Mouse (Mus musculus): ENCODE results near the gene Gja5.

Gja5 gene

DNA sequence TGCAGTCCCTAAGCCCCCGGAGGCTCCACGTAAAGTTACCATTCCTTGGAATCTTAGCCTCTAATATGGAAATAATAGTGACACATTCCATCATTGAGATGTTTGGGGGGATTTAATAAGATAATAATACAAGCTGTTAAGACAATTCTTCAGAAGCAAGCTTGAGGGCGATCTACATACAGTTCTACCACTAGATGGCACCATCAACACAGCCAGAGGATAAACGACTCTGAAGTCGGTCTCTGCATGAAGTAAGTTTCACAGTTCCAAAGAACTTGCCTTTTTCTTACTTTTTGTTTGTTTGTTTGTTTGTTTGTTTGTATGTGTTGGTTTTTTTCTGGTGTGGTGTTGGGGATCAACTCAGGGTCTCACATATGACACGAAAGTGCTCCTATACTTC is 31.7 kb downstream of the Gja5 start:
- peak; percentile 85 for DNase-seq (ENCODE audit: low read depth)

- DNase-seq (ENCODE audit: low read depth) = no peak
Measured at GRCm38 (mm10) chr3:96937606-96938005, 33.1 kb downstream of the Gja5 start.

DNA sequence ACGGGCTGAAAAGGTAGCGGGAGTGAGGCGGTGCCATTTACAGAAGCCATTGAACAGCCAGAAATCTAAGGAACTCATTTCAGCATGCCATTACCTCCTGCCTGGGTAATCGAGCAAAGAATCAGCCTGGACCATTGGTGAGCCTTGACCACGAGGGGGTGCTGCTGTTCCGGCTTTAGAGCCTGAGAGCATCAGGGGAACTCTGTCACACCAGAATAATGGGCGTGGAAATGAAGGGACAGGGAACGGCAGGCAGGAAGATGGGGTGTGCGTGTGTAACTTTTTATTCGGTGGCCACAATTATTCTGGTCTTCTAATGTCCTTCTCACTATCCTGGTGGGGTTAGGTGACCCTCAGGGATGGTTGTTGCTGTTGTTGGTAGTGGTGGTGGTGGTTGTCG is 34.2 kb downstream of the Gja5 start:
- DNase-seq (ENCODE audit: low read depth) = peak; percentile 81

DNA sequence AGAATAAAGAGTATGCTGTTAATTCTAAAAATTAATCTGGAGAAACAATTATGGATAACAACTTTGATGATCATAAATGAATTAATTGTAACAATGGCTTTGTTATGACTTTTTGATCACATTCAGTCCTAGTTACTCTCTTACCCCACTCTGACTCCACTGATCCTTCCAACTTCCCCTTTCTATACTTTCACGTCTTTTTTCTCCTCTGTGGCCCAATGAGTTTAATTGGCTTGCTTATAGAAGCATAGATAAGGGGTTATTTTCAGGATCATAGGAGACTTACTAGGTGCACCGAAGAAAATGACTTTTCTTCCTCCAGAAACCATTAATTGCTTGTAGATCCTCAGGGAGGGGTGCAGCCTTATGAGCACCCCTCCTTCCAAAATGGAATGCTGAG is 38.2 kb downstream of the Gja5 start:
- DNase-seq (ENCODE audit: low read depth) = no peak

DNA sequence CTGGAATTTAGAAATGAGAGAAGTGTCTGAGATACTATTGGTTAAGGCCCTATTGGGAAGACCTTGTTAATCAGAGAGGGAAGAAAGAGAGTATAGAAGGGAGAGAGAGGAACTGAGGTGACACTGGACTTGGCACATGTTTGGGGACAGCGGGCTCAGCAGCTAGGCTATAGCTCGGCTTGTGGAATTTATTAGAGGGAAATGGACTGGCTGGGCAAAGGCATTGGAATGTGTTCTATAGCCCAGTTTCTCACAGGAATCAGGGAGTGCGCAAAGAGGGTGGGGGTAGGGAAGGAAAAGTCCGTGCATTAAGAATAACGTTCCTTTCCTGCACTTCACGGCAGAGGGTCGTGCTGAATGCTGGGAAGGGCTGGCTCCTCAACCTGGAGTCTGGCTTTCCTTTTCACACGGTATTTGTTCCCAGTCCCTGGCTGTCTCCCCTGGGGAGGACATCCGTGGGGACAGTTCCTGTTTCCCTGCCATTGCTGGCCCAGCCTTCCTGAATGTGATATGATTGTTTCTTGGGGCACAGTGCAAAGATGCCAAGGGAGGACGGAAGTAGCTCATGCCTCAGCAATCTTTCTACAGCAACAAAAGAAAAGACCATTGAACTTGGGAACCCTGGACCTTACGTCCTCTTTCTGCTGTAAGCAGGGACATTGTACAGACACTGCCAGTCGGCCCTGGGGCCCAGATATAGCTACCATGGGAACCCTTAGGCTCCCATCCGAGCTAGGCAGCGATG is 49.2 kb downstream of the Gja5 start:
- no peak for DNase-seq (ENCODE audit: low read depth)

DNA sequence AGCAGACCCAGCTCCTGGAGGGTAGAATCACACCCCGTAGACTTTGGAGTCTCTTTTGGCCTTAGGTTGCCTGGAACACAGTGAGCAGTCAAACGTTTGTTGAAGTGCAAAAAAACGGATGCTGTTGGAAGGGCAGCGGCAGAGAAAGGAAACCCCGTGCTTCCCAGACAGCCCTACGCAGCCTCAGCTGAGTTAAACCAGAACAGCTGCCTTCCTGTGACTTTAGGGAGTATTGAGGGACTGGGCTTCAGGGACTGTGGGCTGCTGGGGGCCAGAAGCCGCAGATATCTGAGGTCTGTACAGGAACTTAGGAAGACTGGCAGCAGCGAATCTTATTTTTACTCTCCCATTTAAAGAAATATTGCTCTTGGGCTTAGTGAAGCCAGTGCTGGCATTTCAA is 56.1 kb downstream of the Gja5 start:
- no peak for DNase-seq (ENCODE audit: low read depth)

DNA sequence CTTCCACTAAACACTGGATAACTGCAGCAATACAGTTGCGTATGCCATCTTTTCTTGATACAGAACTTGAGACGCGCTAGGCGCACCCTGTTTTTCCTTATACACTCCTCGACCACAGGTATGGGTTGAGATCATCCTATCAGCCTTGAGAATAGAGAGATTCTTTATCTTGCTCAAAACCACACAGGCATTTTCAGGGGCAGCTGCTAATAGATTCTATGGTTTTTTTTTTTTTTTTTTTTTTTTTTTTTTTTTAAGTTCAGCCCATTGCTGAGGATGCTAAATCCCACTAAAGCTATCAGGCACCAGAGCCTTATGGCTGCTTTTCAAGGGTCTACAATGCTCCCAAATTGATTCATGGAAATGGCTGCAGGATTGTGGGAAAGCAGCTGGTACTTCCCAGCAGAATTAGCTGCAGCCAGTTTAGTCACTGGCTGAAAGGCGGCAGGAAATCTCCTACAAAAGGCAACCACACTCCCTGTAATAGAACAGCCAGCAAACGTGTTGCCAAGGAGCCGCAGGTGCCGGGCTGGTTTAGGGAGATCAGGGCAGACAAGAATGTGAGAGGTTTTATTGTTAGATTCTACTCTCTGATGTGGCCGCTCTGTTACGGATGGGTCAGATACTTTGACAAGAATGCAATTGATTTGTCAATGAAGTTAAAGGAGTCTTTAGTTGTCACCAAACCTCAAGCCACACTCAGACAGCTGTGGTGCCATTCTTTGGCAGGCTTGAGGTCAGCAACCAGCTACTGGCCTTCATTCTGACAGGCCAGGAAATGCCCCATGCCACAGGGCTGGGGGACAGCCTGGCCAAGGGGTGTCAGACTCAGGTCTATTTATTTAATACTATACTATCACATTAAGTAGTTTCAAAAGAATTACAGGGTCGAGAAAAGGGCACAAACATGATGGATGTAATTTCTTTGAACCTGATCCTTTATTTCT is 58.9 kb downstream of the Gja5 start:
- no peak for DNase-seq (ENCODE audit: low read depth)

DNA sequence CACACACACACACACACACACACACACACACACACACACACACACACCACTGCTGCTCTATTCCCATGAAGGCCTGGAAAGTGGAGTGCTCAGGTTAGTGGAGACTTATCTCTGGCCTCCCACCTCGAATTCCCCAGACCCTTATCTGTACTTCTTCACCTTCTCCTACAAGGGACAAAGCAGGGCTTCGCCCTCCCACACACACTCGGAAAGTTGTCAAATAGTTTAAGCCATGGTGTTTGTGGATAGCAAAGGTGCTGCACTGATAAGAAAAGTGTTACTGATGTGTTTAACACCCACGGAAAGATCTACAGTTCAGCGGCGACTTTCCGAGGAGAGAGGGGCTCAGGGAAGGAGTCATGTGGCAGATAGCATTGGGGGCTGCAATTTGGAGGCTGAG is 66.5 kb downstream of the Gja5 start:
- no peak for DNase-seq (ENCODE audit: low read depth)

GRCm38 (mm10) chr3:96974467-96974866 is 70.0 kb downstream of the Gja5 start:
- DNase-seq (ENCODE audit: low read depth) = no peak

GRCm38 (mm10) chr3:96975628-96976027 is 71.1 kb downstream of the Gja5 start:
- DNase-seq (ENCODE audit: low read depth) = no peak

GRCm38 (mm10) chr3:96977507-96977906 is 73.0 kb downstream of the Gja5 start:
- no peak for DNase-seq (ENCODE audit: low read depth)

GRCm38 (mm10) chr3:96978469-96978868 is 74.0 kb downstream of the Gja5 start:
- DNase-seq (ENCODE audit: low read depth) = no peak

- DNase-seq (ENCODE audit: low read depth) = no peak
Measured at GRCm38 (mm10) chr3:96979020-96979419, 74.5 kb downstream of the Gja5 start.

DNA sequence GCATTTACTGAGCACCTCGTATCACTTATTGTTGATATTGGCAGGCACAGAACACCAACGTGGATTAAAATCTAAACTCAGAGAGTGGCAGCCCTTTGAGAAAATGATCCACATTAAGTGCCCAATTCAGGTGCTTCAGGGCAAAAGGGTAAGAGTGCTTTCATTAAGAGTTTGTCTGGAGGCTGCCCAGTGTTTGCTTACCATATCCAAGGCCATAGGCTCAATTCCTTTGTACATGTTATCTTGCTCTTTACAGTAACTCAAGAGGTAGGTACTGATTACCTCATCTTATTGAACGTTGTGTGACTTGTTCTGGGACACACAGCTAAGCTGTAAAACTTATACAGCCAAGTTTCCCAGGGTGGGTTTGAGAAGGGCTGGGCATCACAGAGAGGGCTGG is 77.3 kb downstream of the Gja5 start:
- no peak for DNase-seq (ENCODE audit: low read depth)

DNA sequence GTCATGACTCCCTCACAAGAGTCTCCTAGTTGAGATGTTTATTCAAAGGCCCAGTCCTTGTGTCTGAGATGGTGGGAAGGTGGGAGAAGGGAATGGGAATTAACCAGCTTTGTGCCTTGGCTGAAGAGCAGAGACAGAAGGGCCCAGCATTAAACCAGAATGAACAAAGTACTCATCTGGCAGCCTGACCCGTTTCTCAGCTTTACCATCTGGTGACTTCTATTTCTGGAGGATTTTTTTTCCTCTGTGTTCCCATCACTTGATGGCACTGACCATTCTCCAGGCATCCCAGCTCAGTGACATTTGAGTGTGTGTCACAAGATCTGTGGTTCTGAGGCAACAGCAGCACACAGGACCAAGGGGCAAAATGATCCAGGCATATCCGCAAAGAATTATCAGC is 78.2 kb downstream of the Gja5 start:
- no peak for DNase-seq (ENCODE audit: low read depth)

- no peak for DNase-seq (ENCODE audit: low read depth)
Measured at GRCm38 (mm10) chr3:96992526-96992925, 88.0 kb downstream of the Gja5 start.

- peak; percentile 31 for DNase-seq (ENCODE audit: low read depth)
Measured at GRCm38 (mm10) chr3:96997770-96998169, 93.3 kb downstream of the Gja5 start.

- no peak for DNase-seq (ENCODE audit: low read depth)
Measured at GRCm38 (mm10) chr3:97003111-97003510, 98.6 kb downstream of the Gja5 start.

DNA sequence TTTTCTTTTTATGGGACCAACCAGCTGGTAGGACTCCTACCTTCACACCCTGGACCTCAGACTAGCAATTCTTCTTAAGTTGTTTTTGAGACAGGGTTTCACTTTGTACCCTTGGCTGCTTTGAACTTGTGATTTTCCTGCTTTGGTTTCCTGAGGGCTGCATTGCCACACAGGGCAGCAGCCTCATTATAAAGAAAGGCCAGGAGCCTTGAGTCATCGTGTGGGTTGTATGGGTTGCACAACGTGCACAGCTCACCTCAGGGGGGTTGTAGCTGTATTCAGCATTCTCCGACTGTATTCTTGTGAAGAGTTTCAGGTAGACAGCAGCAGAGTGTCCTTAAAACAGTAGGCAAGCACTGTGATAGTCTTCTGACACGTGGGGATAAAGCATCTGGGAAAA is 100.0 kb downstream of the Gja5 start:
- peak; percentile 56 for DNase-seq (ENCODE audit: low read depth)

DNA sequence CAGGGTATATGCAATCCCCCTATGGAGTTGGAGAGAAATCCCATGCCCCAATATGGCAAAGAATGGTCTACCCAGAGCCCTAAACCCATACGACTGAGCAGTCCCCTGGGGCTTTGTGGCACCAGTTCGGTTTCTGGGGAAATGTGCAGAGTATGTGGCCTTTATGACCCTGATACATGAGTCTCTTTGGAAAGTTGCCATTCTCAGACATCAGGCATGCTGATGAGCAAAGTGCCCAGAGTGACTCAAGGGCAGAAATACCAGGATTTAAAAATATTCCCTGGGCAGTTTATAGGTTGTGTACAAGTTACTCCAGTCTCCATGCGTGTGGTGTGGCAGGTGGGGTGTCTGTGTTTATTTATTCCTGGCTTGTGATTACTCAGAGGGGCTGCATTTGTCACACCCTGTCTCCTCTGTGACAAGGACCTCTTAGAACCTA is 102.5 kb downstream of the Gja5 start:
- DNase-seq (ENCODE audit: low read depth) = no peak

DNA sequence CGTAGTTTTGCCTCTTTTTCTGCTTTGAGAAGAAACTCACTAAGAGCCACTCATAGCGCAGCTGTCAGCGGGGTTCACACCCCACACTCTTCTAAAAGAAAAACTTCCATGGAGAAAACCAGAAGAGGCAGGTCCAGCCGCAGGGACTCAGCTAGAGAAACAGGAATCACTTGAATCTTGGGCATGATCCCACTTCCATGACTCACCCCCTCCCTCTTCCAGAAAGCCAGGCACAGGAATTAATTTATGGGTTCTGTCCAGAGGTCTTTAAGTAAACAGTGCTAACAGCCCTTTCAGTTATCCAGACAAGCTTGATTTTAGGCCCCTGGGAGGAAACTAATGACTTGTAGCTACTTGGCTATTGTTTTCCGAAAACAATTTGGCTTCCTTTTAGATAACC is 120.7 kb downstream of the Gja5 start:
- no peak for DNase-seq (ENCODE audit: low read depth)

- DNase-seq (ENCODE audit: low read depth) = no peak
Measured at GRCm38 (mm10) chr3:97032053-97032496, 127.6 kb downstream of the Gja5 start.

- no peak for DNase-seq (ENCODE audit: low read depth)
Measured at GRCm38 (mm10) chr3:97035558-97035957, 131.1 kb downstream of the Gja5 start.
